Mouse (Mus musculus): ENCODE measurements around the gene Tspan9. TPM values are rescaled to one million over a fixed set of nuclear protein-coding genes. Genes with fewer than 3 reads are reported as not detected.

Gene Tspan9
- polyA plus RNA-seq, 1 experiment from 2014 or later = 68.2 TPM

DNA sequence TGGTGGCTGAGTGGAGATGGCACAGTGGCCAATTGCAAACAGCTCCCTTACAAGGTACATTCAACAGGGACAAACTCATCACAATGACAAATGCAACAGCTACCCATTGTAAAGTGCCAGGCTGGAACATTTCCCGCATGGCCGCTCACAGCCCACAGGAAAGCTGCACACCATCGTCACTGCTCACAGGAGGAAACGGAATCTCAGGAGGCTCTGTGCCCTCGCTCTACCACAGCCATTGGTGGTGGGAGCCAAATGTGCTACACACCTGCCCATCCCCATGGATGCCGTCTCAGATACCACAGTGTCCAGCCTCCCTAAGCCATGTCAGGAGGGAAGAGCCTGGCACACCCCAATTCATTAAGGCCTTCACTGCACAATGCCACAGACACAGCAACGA is 128.1 kb downstream of the Tspan9 start:
- Histone ChIP-seq H3K36me3 (ENCODE audit: control insufficient read depth, insufficient read depth, low read length) (no peaks in the 10 kb centered on the region), H3K27me3 (ENCODE audit: control insufficient read depth, insufficient read depth, low read length) (no peaks in the 10 kb centered on the region), H3K4me3 (ENCODE audit: low read depth, low read length) (no peak overlapping the region), H3K27ac (replicated peaks; ENCODE audit: low read depth, low read length) (no peak overlapping the region), H3K4me1 (ENCODE audit: control insufficient read depth, insufficient read depth, low read length) (peaks cover 43% of the 10 kb centered on the region), H3K9ac (ENCODE audit: low read length) (no peak overlapping the region), H3K9me3 (ENCODE audit: control insufficient read depth, low read length) (no peaks in the 10 kb centered on the region), H3K4me2 (ENCODE audit: low read depth, severe bottlenecking) (no peak overlapping the region)
- 82% methylated on average over 7 of the region's 7 CpGs for WGBS
- no peak for ATAC-seq (ENCODE audit: insufficient number of reproducible peaks, low FRiP score, low TSS enrichment, low read depth)
- no peak for DNase-seq (ENCODE audit: low spot score)

DNA sequence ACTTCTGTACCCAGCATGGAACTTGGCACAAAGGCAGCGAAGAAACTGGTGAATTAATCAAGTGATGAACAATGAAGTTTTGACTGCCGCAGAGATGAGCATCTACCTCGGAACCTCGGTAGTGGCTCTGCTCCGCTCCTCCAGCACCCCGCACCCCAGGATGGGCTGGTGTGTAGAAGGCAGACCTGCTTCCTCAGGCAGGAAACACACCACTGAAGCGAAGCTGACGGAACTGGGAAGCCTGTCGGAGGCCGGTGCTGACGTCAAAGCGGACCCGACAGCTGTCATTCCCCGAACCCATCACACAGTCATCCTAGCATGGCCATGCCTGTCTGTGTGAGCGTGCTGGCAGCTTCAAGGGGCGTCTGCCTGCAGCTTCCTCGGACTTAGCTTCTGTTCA is 131.6 kb downstream of the Tspan9 start:
- 79% methylated on average over 17 of the region's 17 CpGs for WGBS
- H3K4me3 ChIP-seq (ENCODE audit: low read depth, low read length) = no peak overlapping the region
- DNase-seq (ENCODE audit: low spot score) (no peak), ATAC-seq (ENCODE audit: insufficient number of reproducible peaks, low FRiP score, low TSS enrichment, low read depth) (no peak)
- no peaks in the 10 kb centered on the region for H3K36me3 ChIP-seq (ENCODE audit: control insufficient read depth, insufficient read depth, low read length)
- no peak overlapping the region for H3K9ac ChIP-seq (ENCODE audit: low read length)
- peaks cover 54% of the 10 kb centered on the region for H3K4me1 ChIP-seq (ENCODE audit: control insufficient read depth, insufficient read depth, low read length)
- no peaks in the 10 kb centered on the region for H3K9me3 ChIP-seq (ENCODE audit: control insufficient read depth, low read length)
- no peaks in the 10 kb centered on the region for H3K27me3 ChIP-seq (ENCODE audit: control insufficient read depth, insufficient read depth, low read length)
- 0 out of 2 replicates have a peak overlapping the region, but pooled peaks have one; percentile 21 for H3K27ac ChIP-seq (replicated peaks; ENCODE audit: low read depth, low read length)
- H3K4me2 ChIP-seq (ENCODE audit: low read depth, severe bottlenecking) = no peak overlapping the region

DNA sequence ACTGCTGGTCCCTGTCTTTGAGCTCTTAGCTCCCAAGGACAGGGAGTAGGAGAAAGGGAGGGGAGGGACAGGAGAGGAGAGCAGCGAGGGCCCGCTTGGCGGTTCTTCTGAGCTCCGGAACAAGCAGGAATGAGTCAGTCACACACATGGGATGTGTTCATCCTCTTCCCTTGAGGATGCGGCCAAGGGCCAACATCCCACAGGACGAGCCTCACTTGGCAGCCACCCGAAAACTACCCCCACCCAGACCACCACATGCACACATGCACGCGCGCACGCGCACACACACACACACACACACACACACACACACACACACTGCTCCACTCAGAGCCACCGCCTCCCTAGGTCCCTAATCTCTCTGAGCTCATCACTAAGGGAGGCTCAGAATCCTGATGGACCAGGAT is 132.3 kb downstream of the Tspan9 start:
- Histone ChIP-seq H3K9ac (ENCODE audit: low read length) (no peak overlapping the region), H3K4me1 (ENCODE audit: control insufficient read depth, insufficient read depth, low read length) (peaks cover 54% of the 10 kb centered on the region), H3K36me3 (ENCODE audit: control insufficient read depth, insufficient read depth, low read length) (no peaks in the 10 kb centered on the region), H3K4me3 (ENCODE audit: low read depth, low read length) (no peak overlapping the region), H3K9me3 (ENCODE audit: control insufficient read depth, low read length) (no peaks in the 10 kb centered on the region), H3K4me2 (ENCODE audit: low read depth, severe bottlenecking) (no peak overlapping the region), H3K27me3 (ENCODE audit: control insufficient read depth, insufficient read depth, low read length) (no peaks in the 10 kb centered on the region), H3K27ac (replicated peaks; ENCODE audit: low read depth, low read length) (peak overlapping the region; percentile 86)
- ATAC-seq (ENCODE audit: insufficient number of reproducible peaks, low FRiP score, low TSS enrichment, low read depth) = no peak
- WGBS = 77% methylated on average over 13 of the region's 13 CpGs
- no peak for DNase-seq (ENCODE audit: low spot score)

- no peak overlapping the region for H3K4me2 ChIP-seq (ENCODE audit: low read depth, severe bottlenecking)
- H3K4me3 ChIP-seq (ENCODE audit: low read depth, low read length) = no peak overlapping the region
- no peaks in the 10 kb centered on the region for H3K36me3 ChIP-seq (ENCODE audit: control insufficient read depth, insufficient read depth, low read length)
- no peaks in the 10 kb centered on the region for H3K27me3 ChIP-seq (ENCODE audit: control insufficient read depth, insufficient read depth, low read length)
- H3K9me3 ChIP-seq (ENCODE audit: control insufficient read depth, low read length) = no peaks in the 10 kb centered on the region
- WGBS = 24% methylated on average over 11 of the region's 11 CpGs
- DNase-seq (ENCODE audit: low spot score) (peak; percentile 68), ATAC-seq (ENCODE audit: insufficient number of reproducible peaks, low FRiP score, low TSS enrichment, low read depth) (peak; percentile 71)
- H3K4me1 ChIP-seq (ENCODE audit: control insufficient read depth, insufficient read depth, low read length) = peaks cover 47% of the 10 kb centered on the region
- H3K9ac ChIP-seq (ENCODE audit: low read length) = no peak overlapping the region
- H3K27ac ChIP-seq (replicated peaks; ENCODE audit: low read depth, low read length) = peak overlapping the region; percentile 86
Measured at GRCm38 (mm10) chr6:128010135-128010971, 133.0 kb downstream of the Tspan9 start.

DNA sequence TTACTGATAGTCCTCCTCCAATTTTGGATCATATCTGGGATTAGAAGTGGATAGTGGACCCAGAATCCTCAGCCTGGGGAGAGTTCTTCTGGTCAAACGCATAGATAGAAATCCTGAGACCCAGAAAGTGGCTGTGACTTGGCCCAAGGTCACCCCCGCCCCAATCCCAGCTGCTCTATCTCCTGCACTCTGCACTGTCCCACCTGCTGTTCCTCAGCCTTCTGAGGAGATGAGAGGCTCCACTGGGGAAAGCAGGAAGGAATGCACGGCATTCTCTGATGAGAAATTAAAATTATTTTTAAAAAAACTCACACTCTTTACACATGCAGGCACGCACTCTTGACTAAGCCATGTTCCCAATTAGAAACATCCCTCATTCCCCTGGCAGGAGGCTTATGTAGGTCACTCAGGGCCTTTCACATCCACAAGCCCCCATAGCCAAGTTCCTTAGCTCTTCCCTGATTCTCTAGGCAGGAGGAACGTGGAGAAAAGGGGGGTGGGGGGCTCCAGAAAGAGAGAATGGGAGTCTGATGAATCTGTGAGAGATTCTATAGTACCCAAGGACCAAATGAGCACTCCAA is 135.3 kb downstream of the Tspan9 start:
- ATAC-seq (ENCODE audit: insufficient number of reproducible peaks, low FRiP score, low TSS enrichment, low read depth) (no peak), DNase-seq (ENCODE audit: low spot score) (no peak)
- no peaks in the 10 kb centered on the region for H3K27me3 ChIP-seq (ENCODE audit: control insufficient read depth, insufficient read depth, low read length)
- H3K4me1 ChIP-seq (ENCODE audit: control insufficient read depth, insufficient read depth, low read length) = peaks cover 42% of the 10 kb centered on the region
- 74% methylated on average over 5 of the region's 5 CpGs for WGBS
- H3K27ac ChIP-seq (replicated peaks; ENCODE audit: low read depth, low read length) = no peak overlapping the region
- no peak overlapping the region for H3K4me3 ChIP-seq (ENCODE audit: low read depth, low read length)
- H3K4me2 ChIP-seq (ENCODE audit: low read depth, severe bottlenecking) = no peak overlapping the region
- H3K36me3 ChIP-seq (ENCODE audit: control insufficient read depth, insufficient read depth, low read length) = no peaks in the 10 kb centered on the region
- no peak overlapping the region for H3K9ac ChIP-seq (ENCODE audit: low read length)
- H3K9me3 ChIP-seq (ENCODE audit: control insufficient read depth, low read length) = no peaks in the 10 kb centered on the region

DNA sequence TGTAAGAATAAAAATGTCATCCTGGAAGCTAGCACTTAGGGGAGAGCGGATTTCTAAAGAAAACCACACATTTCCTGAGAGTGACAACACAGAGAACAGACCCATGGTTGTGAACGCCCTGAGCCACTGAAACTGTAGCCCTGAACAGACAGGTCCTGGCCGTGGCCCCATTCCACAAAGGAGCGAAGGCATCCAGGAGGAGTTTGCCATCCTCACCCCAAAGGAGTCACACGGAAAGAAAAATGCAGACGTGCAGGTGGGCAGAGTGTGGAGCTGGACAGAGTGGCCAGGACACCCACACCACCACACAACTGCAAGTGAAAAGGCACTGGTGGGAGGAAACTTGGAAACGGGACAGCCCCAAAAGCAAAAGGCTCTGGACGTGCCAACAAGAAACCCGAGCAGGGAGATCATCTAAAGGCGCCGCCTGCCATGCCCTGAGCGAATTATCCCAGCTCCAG is 136.1 kb downstream of the Tspan9 start:
- ATAC-seq (ENCODE audit: insufficient number of reproducible peaks, low FRiP score, low TSS enrichment, low read depth) (no peak), DNase-seq (ENCODE audit: low spot score) (no peak)
- Histone ChIP-seq H3K9me3 (ENCODE audit: control insufficient read depth, low read length) (no peaks in the 10 kb centered on the region), H3K4me3 (ENCODE audit: low read depth, low read length) (no peak overlapping the region), H3K9ac (ENCODE audit: low read length) (no peak overlapping the region), H3K27ac (replicated peaks; ENCODE audit: low read depth, low read length) (no peak overlapping the region), H3K4me1 (ENCODE audit: control insufficient read depth, insufficient read depth, low read length) (peaks cover 36% of the 10 kb centered on the region), H3K36me3 (ENCODE audit: control insufficient read depth, insufficient read depth, low read length) (no peaks in the 10 kb centered on the region), H3K27me3 (ENCODE audit: control insufficient read depth, insufficient read depth, low read length) (no peaks in the 10 kb centered on the region), H3K4me2 (ENCODE audit: low read depth, severe bottlenecking) (no peak overlapping the region)
- WGBS = 81% methylated on average over 12 of the region's 12 CpGs

GRCm38 (mm10) chr6:128006156-128006555 is 137.2 kb downstream of the Tspan9 start:
- no peak overlapping the region for H3K4me2 ChIP-seq (ENCODE audit: low read depth, severe bottlenecking)
- H3K4me3 ChIP-seq (ENCODE audit: low read depth, low read length) = no peak overlapping the region
- H3K4me1 ChIP-seq (ENCODE audit: control insufficient read depth, insufficient read depth, low read length) = peaks cover 31% of the 10 kb centered on the region
- H3K36me3 ChIP-seq (ENCODE audit: control insufficient read depth, insufficient read depth, low read length) = no peaks in the 10 kb centered on the region
- H3K27me3 ChIP-seq (ENCODE audit: control insufficient read depth, insufficient read depth, low read length) = no peaks in the 10 kb centered on the region
- H3K9ac ChIP-seq (ENCODE audit: low read length) = no peak overlapping the region
- H3K27ac ChIP-seq (replicated peaks; ENCODE audit: low read depth, low read length) = no peak overlapping the region
- H3K9me3 ChIP-seq (ENCODE audit: control insufficient read depth, low read length) = no peaks in the 10 kb centered on the region
- WGBS = 50% methylated on average over 8 of the region's 8 CpGs
- ATAC-seq (ENCODE audit: insufficient number of reproducible peaks, low FRiP score, low TSS enrichment, low read depth) = no peak
- DNase-seq (ENCODE audit: low spot score) = no peak

DNA sequence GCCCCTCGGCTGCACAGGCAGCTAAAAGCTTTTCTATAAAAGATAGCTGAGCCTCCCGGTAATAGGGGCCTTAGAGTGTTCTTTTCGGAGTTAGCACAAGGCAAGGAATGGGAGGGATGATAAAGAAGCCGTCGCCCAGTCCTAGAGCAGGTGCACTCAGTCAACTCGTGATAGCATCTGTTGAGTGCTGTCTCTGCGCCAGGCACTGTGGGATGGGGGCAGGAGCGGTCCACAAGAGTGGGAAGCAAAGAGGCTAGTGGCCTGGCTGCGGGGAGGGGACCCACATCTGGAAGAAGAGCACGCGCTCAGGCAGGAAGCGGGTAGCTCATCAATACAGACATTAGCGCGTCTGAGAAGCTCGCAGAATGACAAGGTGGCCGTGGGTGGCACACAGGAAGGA is 138.8 kb downstream of the Tspan9 start:
- peaks cover 15% of the 10 kb centered on the region for H3K4me1 ChIP-seq (ENCODE audit: control insufficient read depth, insufficient read depth, low read length)
- H3K27ac ChIP-seq (replicated peaks; ENCODE audit: low read depth, low read length) = no peak overlapping the region
- H3K27me3 ChIP-seq (ENCODE audit: control insufficient read depth, insufficient read depth, low read length) = no peaks in the 10 kb centered on the region
- H3K4me3 ChIP-seq (ENCODE audit: low read depth, low read length) = no peak overlapping the region
- no peak for ATAC-seq (ENCODE audit: insufficient number of reproducible peaks, low FRiP score, low TSS enrichment, low read depth)
- no peaks in the 10 kb centered on the region for H3K9me3 ChIP-seq (ENCODE audit: control insufficient read depth, low read length)
- no peak overlapping the region for H3K9ac ChIP-seq (ENCODE audit: low read length)
- WGBS = 91% methylated on average over 16 of the region's 16 CpGs
- H3K4me2 ChIP-seq (ENCODE audit: low read depth, severe bottlenecking) = no peak overlapping the region
- no peak for DNase-seq (ENCODE audit: low spot score)
- H3K36me3 ChIP-seq (ENCODE audit: control insufficient read depth, insufficient read depth, low read length) = no peaks in the 10 kb centered on the region

Data from limb, embryonic 11.5 days (tissue).